Mouse (Mus musculus) embryonic fibroblast, embryonic 13.5 days (primary cell): ENCODE data around the gene Ak5. TPM values are rescaled to one million over a fixed set of nuclear protein-coding genes. Genes with fewer than 3 reads are reported as not detected.

Experiments
- H3K27ac ChIP-seq: 2 replicates; pipeline ENCODE4 v1.5.1; 2012; ENCODE audit warnings: low read length, control low read depth, inconsistent platforms; ENCODE audit not compliant: insufficient read depth
- H3K4me1 ChIP-seq: 2 replicates; pipeline ENCODE4 v1.6.1; 2011; ENCODE audit warnings: low read length; ENCODE audit not compliant: control insufficient read depth, insufficient read depth
- H3K4me3 ChIP-seq: 2 replicates; pipeline ENCODE4 v1.5.1; 2011; ENCODE audit warnings: mild to moderate bottlenecking, control low read depth, low read length; ENCODE audit not compliant: insufficient read depth
- CTCF ChIP-seq: IDR thresholded peaks from 2 replicates; pipeline ENCODE4 v1.5.1; 2011; ENCODE audit warnings: mild to moderate bottlenecking, control low read depth, low read length, moderate library complexity, borderline replicate concordance; ENCODE audit not compliant: insufficient read depth
- POLR2A ChIP-seq: IDR thresholded peaks from 2 replicates; pipeline ENCODE4 v1.6.1; 2011; ENCODE audit warnings: low read depth, mild to moderate bottlenecking, control low read depth, low read length, moderate library complexity
- polyA plus RNA-seq: library from polyadenylated mRNA; stranded (reverse); fragments of >200 nt; gene quantifications from 2 replicates; pipeline ENCODE4 v1.2.4, GENCODE M21; 2011; ENCODE audit warnings: low read depth; ENCODE audit not compliant: missing spikeins, insufficient read length

Ak5 gene
- polyA plus RNA-seq, 1 experiment: 28.3 TPM

GRCm38 (mm10) chr3:152432677-152433076 is 235.5 kb downstream of the Ak5 start:
- Histone ChIP-seq H3K4me1 (no peaks in the 10 kb centered on the region), H3K27ac (no peak overlapping the region), H3K4me3 (no peak overlapping the region)
- TF ChIP-seq CTCF (no peak), POLR2A (no peak)

GRCm38 (mm10) chr3:152428925-152429324 is 239.2 kb downstream of the Ak5 start:
- H3K27ac ChIP-seq: no peak overlapping the region
- no peak overlapping the region for H3K4me3 ChIP-seq
- TF ChIP-seq POLR2A (no peak), CTCF (no peak)

More at GRCm38 (mm10) chr3:152428925-152429324, 239.2 kb downstream of the Ak5 start:
- no peaks in the 10 kb centered on the region for H3K4me1 ChIP-seq

Other genes with a start within 250 kb of the Ak5 start
- 73.2 and 85.7 TPM in 2 replicates for gene Pigk, start 45.7 kb upstream of the Ak5 start, polyA plus RNA-seq